Mouse (Mus musculus): ENCODE data around the gene Olfr548-ps1. TPM values are rescaled to one million over a fixed set of nuclear protein-coding genes. Genes with fewer than 3 reads are reported as not detected.
A peak's percentile ranks its signal among the peaks of the same experiment; 100 is the strongest.
"Not testable (repeated sequence)": the region's sequence is repeated elsewhere in the genome, so short reads cannot be mapped to it uniquely, and the experiment has no call there.

Gene Olfr548-ps1
- not detected in 2 replicates for polyA plus RNA-seq (2015; fragmentation: Nextera tagmentation; extraction: Ambion mirVana)

DNA sequence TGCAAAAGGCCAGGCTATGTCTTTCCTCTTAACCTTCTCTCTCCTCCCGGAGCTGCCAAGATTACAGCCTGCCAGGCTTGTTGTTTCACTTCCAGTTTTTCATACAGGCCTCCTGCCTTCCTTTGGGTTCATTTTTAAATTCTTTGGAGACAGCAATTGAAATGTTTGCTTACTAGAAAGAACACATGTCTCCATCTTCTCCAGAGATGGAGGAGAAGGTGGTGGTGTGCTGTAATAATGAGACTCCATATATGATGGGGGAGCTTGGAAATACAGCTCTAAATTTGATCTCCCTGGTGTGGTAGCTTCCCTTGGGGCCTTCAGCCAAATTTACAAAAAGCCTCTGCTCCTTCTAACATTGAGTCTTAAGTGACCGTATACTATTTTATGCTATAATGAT lies at the start of gene Olfr548-ps1:
Gene Olfr548-ps1, plus strand, starts transcription at position 301 of the 400 bp plus-strand sequence.
- no peaks in the 10 kb centered on the region for H3K9me3 ChIP-seq
- no peaks in the 10 kb centered on the region for H3K27me3 ChIP-seq
- WGBS = 86% methylated on average over 2 of the region's 2 CpGs
- no peaks in the 10 kb centered on the region for H3K36me3 ChIP-seq
- no peak within 1 kb of the TSS for H3K4me3 ChIP-seq
- ATAC-seq (ENCODE audit: low read depth) = no peak
- H3K9ac ChIP-seq = no peak within 1 kb of the TSS
- H3K4me1 ChIP-seq (replicated peaks) = no peaks in the 10 kb centered on the region
- H3K4me2 ChIP-seq = no peak within 1 kb of the TSS
- no peak within 1 kb of the TSS for H3K27ac ChIP-seq (replicated peaks)

DNA sequence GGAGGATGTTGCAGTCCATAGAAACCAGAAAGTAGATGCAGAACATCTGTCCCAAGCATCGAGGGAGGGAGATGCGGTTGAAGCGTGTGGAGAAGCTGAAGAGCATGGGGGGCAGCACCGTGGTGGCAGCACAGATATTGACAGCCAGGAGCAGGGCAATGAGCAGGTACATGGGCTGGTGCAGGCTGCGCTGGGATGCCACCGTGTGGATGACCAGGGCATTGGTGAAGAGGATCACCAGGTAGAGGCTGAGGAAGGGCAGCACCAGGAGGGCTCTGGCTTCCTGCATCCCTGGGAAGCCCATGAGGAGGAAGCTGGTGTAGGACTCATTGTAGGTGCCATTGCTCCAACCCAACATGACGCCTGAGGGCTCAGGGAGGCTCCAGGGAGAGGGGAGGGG lies 46.3 kb upstream of the Olfr548-ps1 start:
- H3K36me3 ChIP-seq; H3K9me3 ChIP-seq; ATAC-seq (ENCODE audit: low read depth); H3K4me1 ChIP-seq (replicated peaks); H3K4me3 ChIP-seq; H3K27ac ChIP-seq (replicated peaks); H3K27me3 ChIP-seq; H3K9ac ChIP-seq; H3K4me2 ChIP-seq: not testable (repeated sequence)
- 60% methylated on average over 7 of the region's 7 CpGs for WGBS

DNA sequence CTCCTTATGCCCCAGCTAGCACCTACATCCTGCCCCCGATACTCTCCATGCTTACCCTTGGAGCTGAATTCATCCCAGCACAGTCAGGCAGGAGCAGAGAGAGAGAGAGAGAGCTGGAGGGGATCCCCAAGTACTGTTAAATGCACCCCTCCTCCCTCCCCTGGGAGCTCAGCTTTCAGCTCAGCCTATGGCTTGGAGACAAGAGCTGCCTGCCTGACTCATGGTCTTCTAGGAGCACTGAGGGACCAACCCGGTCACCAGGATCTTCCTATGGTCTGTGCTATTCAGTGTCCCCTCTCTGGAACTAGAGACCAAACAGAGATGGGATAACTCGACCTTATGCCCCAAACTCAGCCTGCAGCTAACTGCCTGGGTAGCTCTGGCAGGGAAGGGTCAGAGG lies 41.2 kb upstream of the Olfr548-ps1 start, which contains the start of gene Olfr545:
Gene Olfr545, minus strand, starts transcription at position 101 of the 400 bp plus-strand sequence.
- WGBS = 71% methylated on average over 3 of the region's 3 CpGs
- H3K4me2 ChIP-seq = no peak within 1 kb of the TSS
- H3K4me3 ChIP-seq = no peak within 1 kb of the TSS
- H3K36me3 ChIP-seq = no peaks in the 10 kb centered on the region
- no peak for ATAC-seq (ENCODE audit: low read depth)
- no peaks in the 10 kb centered on the region for H3K9me3 ChIP-seq
- no peak within 1 kb of the TSS for H3K27ac ChIP-seq (replicated peaks)
- no peak within 1 kb of the TSS for H3K9ac ChIP-seq
- H3K27me3 ChIP-seq = no peaks in the 10 kb centered on the region
- H3K4me1 ChIP-seq (replicated peaks) = no peaks in the 10 kb centered on the region

DNA sequence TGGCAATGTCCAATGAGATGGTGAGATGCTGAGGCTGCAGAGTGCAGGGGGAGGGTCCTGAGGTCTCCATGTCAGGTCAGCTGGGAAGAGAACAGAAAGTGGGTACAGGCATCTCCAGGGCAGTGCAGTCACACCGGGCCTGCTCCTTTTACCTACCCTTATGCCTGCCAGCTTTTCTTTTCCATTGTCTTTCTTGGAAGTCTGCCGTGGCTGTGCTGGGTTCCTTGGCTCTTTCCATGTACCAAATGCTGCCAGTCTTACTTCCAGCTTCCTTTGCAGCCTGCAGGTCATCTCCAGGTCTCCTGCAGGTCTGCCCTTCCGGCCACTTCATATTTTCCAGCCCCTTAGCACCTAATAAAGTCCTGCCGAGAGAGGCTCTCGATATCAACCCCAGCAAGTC lies 38.7 kb upstream of the Olfr548-ps1 start:
- no peaks in the 10 kb centered on the region for H3K36me3 ChIP-seq
- ATAC-seq (ENCODE audit: low read depth) = no peak
- no peak overlapping the region for H3K4me3 ChIP-seq
- H3K27ac ChIP-seq (replicated peaks) = no peak overlapping the region
- no peaks in the 10 kb centered on the region for H3K9me3 ChIP-seq
- H3K9ac ChIP-seq = no peak overlapping the region
- H3K4me2 ChIP-seq = no peak overlapping the region
- 87% methylated on average over 5 of the region's 5 CpGs for WGBS
- H3K4me1 ChIP-seq (replicated peaks) = no peaks in the 10 kb centered on the region
- H3K27me3 ChIP-seq = no peaks in the 10 kb centered on the region

DNA sequence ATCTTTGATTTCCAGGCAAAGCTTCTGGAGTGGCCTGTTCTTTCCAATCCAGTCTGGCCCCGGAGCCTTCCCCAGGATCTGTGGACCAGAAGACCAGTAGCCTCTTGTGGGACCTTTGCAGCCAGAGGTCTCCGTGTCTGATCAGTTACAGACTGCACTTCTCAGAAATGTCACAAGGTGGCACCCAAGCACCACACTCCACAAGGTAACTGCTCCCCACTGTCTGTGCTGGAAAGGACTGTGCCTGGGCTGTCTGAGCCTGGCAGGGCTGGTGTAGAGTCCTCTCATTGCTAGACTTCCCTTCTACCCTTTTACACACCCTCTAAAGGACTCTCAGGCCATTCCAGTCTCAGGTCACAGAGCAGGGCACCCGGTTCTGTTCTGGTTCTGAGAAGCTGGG lies 33.8 kb upstream of the Olfr548-ps1 start:
- no peak overlapping the region for H3K4me3 ChIP-seq
- WGBS = 56% methylated on average over 3 of the region's 3 CpGs
- H3K4me2 ChIP-seq = no peak overlapping the region
- ATAC-seq (ENCODE audit: low read depth) = peak; percentile 85
- H3K36me3 ChIP-seq = no peaks in the 10 kb centered on the region
- no peaks in the 10 kb centered on the region for H3K9me3 ChIP-seq
- H3K27ac ChIP-seq (replicated peaks) = no peak overlapping the region
- H3K4me1 ChIP-seq (replicated peaks) = no peaks in the 10 kb centered on the region
- H3K27me3 ChIP-seq = no peaks in the 10 kb centered on the region
- no peak overlapping the region for H3K9ac ChIP-seq

DNA sequence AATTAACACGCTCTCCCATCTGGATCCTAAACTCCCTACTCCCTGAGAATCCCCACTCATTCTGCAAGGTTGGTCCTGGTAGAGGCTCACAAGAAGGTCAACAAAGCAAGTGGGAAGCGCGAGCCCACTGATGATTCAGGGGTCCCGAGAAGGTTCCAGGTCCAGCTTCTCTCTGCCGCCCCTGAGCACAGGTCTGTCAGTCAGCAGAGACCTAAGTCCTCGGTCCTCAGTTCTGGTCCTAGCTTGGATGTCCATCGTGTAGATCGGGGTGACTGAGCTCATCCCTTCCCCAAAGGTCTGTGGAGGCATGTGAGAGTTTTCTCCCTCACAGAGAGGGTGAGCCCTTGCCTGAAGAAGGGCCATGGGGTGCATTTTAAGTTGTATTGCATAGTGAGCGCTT lies 32.6 kb upstream of the Olfr548-ps1 start:
- no peak for ATAC-seq (ENCODE audit: low read depth)

DNA sequence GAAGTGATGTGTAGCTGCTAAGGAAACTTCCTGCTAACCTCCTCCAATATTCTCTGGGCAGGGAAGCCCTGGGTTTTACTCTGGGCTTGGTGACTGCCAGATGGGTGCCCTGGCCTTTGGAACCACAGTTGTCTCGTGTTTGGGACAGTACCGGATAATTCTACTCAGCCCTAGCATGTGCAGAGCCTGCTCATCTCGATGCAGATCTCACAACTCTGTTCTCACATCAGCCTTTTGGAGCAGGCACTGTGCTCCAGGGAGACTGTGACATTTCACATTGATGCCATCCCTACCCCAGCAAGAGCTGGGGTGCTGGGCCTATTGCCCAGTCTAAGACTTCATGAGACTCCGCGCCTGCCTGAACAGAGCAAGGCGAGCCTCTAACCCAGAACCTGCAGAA lies 32.0 kb upstream of the Olfr548-ps1 start:
- ATAC-seq (ENCODE audit: low read depth) = no peak
- WGBS = 91% methylated on average over 6 of the region's 6 CpGs

More for the DNA sequence above, 32.6 kb upstream of the Olfr548-ps1 start:
- Histone ChIP-seq H3K4me1 (replicated peaks) (0 out of 2 replicates have a peak, but pooled peaks cover 4% of the 10 kb centered on the region), H3K9me3 (no peaks in the 10 kb centered on the region), H3K27me3 (no peaks in the 10 kb centered on the region), H3K36me3 (no peaks in the 10 kb centered on the region), H3K27ac (replicated peaks) (no peak overlapping the region), H3K4me3 (no peak overlapping the region), H3K4me2 (no peak overlapping the region), H3K9ac (no peak overlapping the region)
- WGBS = 88% methylated on average over 9 of the region's 9 CpGs

DNA sequence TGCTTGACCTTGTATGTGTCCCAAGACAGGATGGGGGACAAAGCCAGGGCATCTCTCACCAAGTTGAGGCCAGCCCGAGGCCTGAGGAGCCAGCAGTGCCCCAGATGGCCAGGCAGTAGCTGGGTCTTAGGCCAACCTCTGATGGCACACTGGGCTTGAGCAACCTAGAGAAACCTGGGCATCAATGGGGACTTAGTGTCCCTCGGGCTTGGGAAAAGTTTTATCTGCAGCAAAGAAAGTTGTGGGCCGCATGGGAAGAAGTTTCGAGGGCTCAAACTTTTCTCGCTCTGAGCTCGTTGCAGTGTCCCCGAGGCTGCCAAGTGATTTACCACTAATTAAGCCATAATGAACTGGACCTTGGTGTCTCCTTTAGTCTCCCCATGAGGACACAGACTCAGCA lies 31.0 kb upstream of the Olfr548-ps1 start:
- WGBS = 63% methylated on average over 7 of the region's 7 CpGs
- Histone ChIP-seq H3K4me3 (no peak overlapping the region), H3K4me2 (no peak overlapping the region), H3K9ac (no peak overlapping the region), H3K9me3 (no peaks in the 10 kb centered on the region), H3K4me1 (replicated peaks) (0 out of 2 replicates have a peak, but pooled peaks cover 11% of the 10 kb centered on the region), H3K27ac (replicated peaks) (no peak overlapping the region), H3K27me3 (peaks cover 11% of the 10 kb centered on the region), H3K36me3 (no peaks in the 10 kb centered on the region)
- ATAC-seq (ENCODE audit: low read depth) = no peak

More for the DNA sequence above, 32.0 kb upstream of the Olfr548-ps1 start:
- Histone ChIP-seq H3K4me2 (no peak overlapping the region), H3K36me3 (no peaks in the 10 kb centered on the region), H3K9ac (no peak overlapping the region), H3K4me3 (no peak overlapping the region), H3K27ac (replicated peaks) (no peak overlapping the region), H3K9me3 (no peaks in the 10 kb centered on the region), H3K4me1 (replicated peaks) (0 out of 2 replicates have a peak, but pooled peaks cover 10% of the 10 kb centered on the region), H3K27me3 (peaks cover under 1% of the 10 kb centered on the region; the same call in 1 of the 2 replicates)

DNA sequence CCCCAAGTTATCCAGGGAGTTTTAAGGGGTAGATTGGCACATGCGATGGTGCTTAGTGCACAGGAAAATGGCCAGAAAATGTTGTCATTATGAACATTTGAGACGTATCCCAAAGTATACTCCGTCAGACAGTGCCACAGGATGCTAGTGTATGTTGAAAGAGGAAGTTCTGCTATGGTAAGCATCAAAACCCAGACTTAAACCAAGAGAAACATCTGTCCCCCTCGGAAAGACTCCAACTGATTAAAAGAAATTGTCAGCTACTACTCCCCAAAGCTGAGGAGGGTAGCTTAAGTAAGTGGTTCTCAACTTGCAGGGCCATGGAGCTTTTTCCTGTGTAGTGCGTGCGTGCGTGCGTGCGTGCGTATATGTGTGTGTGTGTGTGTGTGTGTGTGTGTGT lies 28.8 kb upstream of the Olfr548-ps1 start:
- 89% methylated on average over 10 of the region's 10 CpGs for WGBS
- ATAC-seq (ENCODE audit: low read depth) = no peak
- H3K4me2 ChIP-seq = no peak overlapping the region

DNA sequence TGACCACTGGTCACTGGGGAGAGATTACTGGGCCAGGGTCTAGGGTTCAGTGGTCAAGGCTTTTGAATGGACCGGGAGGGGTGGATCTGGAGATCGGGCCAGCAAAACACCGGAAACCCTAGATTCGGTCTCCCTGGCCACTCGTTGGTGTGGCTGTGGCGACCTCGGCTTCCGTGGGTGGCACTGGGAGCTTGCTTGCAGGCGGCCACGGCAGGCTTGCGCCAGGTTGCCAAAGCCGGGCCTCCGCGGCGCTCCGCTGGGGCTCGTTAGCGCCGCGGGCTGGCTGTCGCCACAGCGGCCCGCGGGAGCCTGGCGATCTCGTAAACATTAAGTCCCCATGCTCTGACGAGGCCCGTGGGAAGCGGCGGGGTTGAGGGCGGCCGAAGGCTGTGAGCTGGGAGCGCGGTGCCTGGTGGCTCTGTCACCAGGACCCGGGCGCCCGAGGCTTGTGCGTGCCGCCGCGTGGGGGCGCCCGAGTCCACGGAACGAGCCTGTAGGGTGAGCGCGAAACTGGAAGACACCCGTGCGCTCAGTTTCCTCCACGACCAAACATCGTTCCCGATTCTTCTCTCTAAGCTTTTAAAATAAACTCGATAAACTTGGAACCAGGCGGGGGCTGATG lies 27.8 kb upstream of the Olfr548-ps1 start:
- peaks cover 14% of the 10 kb centered on the region for H3K27me3 ChIP-seq
- WGBS = under 1% methylated on average over 54 of the region's 54 CpGs
- peak overlapping the region; percentile 53 for H3K4me3 ChIP-seq
- no peak overlapping the region for H3K27ac ChIP-seq (replicated peaks)
- peak; percentile 98 for ATAC-seq (ENCODE audit: low read depth)
- peak overlapping the region; percentile 82 for H3K4me2 ChIP-seq
- H3K9me3 ChIP-seq = no peaks in the 10 kb centered on the region
- H3K9ac ChIP-seq = peak overlapping the region; percentile 81
- 0 out of 2 replicates have a peak, but pooled peaks cover 14% of the 10 kb centered on the region for H3K4me1 ChIP-seq (replicated peaks)
- H3K36me3 ChIP-seq = no peaks in the 10 kb centered on the region

More for the DNA sequence above, 28.8 kb upstream of the Olfr548-ps1 start:
- H3K4me1 ChIP-seq (replicated peaks) = 0 out of 2 replicates have a peak, but pooled peaks cover 14% of the 10 kb centered on the region
- no peak overlapping the region for H3K4me3 ChIP-seq
- no peak overlapping the region for H3K9ac ChIP-seq
- peaks cover 14% of the 10 kb centered on the region for H3K27me3 ChIP-seq
- H3K36me3 ChIP-seq = no peaks in the 10 kb centered on the region
- H3K27ac ChIP-seq (replicated peaks) = no peak overlapping the region
- no peaks in the 10 kb centered on the region for H3K9me3 ChIP-seq

DNA sequence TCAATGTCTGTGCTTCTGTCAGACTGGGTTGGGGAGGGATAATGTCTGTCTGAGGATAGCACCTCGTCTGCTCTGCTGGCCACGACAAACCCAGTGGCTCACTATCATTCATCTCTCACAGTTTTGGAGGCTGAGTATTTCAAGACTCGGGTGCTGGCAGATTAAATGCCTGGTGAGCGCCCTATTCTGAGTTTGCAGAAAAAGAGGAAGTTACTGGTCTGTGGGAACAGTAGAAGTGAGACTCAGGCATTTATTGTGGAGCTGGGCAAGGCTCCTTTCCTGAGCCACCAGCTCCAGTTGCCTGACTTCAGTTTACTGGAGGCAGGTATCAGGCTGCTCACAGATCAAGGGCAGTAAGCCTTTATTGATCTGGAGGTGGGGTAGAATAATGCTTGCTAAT lies 26.6 kb upstream of the Olfr548-ps1 start:
- Histone ChIP-seq H3K9ac (no peak overlapping the region), H3K27me3 (peaks cover 14% of the 10 kb centered on the region), H3K27ac (replicated peaks) (no peak overlapping the region), H3K4me2 (no peak overlapping the region), H3K4me3 (no peak overlapping the region), H3K9me3 (no peaks in the 10 kb centered on the region), H3K36me3 (no peaks in the 10 kb centered on the region), H3K4me1 (replicated peaks) (0 out of 2 replicates have a peak, but pooled peaks cover 14% of the 10 kb centered on the region)
- WGBS = 84% methylated on average over 4 of the region's 4 CpGs
- no peak for ATAC-seq (ENCODE audit: low read depth)

DNA sequence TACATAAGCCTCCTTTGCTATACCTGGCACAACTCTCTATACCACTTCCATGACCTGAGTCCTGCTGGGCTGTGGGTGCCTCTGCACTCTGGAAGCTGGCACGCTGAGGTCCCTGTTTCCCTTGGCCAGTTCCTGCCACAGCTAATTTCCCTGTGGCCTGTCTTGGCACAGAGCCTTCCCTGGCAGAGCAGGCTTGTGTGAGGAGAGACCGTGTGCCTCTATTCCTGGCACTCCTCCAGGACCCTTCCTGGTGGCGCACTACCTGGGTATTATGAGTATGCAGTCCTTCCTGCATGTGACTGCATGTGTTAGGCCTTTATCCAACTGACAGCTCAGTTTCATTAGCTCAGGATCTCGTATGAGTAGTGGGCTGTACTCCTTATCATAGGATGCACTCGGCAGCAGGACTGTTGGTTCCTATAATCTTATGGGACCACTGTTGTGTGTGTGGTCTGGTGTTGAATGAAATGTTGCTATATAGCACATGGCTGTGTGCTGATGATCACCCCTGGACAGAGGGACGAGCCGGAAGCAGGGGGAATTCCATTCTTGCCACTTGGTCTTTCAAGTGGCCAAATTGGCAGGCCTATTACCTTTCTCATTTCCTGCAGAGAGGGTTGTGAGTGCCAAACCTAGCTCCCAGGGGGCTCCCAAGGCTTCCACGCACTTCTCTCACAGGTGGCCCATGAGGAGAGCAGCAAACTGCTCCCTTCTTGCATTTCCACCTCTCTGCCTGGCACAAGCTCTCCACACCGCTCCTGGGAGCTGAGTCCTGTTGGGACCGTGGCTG lies 24.2 kb upstream of the Olfr548-ps1 start:
- WGBS = 73% methylated on average over 10 of the region's 10 CpGs
- ATAC-seq (ENCODE audit: low read depth) = no peak

More for the DNA sequence above, 24.2 kb upstream of the Olfr548-ps1 start:
- Histone ChIP-seq H3K9me3 (no peaks in the 10 kb centered on the region), H3K4me3 (no peak overlapping the region), H3K9ac (no peak overlapping the region), H3K36me3 (no peaks in the 10 kb centered on the region), H3K27me3 (peaks cover 14% of the 10 kb centered on the region), H3K4me2 (no peak overlapping the region), H3K27ac (replicated peaks) (no peak overlapping the region), H3K4me1 (replicated peaks) (0 out of 2 replicates have a peak, but pooled peaks cover 14% of the 10 kb centered on the region)
